19 mouse cellular contexts compared by ENCODE assay signal in the genomic region with DNA sequence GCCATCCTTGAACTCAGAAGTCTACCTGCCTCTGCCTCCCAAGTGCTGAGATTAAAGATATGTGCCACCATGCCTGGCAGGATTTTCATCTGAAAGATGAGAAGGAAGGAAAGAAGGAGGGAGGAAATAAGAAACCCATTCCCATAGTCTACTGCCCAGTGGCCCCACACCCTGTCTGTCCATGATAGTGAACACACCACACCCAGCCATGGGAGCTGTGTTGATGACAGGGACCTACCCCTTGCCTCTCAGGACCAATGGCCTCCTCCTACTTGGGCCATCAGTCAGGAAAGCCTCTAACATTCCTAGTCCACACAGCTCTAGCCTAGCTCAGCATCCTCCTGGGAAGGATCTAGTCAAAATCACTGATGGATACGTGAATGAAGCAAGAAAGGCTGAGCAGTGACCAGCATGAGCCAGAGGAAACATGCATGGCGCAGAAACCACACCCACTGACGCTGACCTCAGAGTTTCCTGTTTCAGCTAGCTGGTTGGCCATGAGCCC.
A peak's percentile ranks its signal among the peaks of the same experiment; 100 is the strongest.
DNase-seq lines count a peak whose midpoint lies in the region; ATAC-seq and TF ChIP-seq lines count a peak whose summit lies in the region.
"Had no signal": no experiment of that assay in that cellular context is flagged by ENCODE, and none has a peak within 500 bp of the region (broad histone marks: within the 10 kb centered on the region; RNA-seq: fewer than 3 reads in every experiment).

No protein-coding gene starts in this region.

- no peak overlapping the region for H3K4me3 ChIP-seq in heart, embryonic 11.5 days (ENCODE audit: low read depth, low read length)
- peak overlapping the region; percentile 48 for H3K4me3 ChIP-seq in E14TG2a.4 (replicated peaks; ENCODE audit: low read length)
- H3K4me3 ChIP-seq in embryonic facial prominence, embryonic 11.5 days (ENCODE audit: low read depth, low read length): no peak overlapping the region
- H3K4me3 ChIP-seq in midbrain, embryonic 11.5 days (ENCODE audit: low read depth, low read length): no peak overlapping the region
- H3K4me3 ChIP-seq: lung, embryonic 15.5 days; neural tube, embryonic 12.5 days had no signal

- H3K27me3 ChIP-seq in heart, embryonic 11.5 days (ENCODE audit: control insufficient read depth, insufficient read depth, low read length): no peaks in the 10 kb centered on the region
- no peaks in the 10 kb centered on the region for H3K27me3 ChIP-seq in E14TG2a.4 (ENCODE audit: insufficient read depth, low read length)
- H3K27me3 ChIP-seq in embryonic facial prominence, embryonic 11.5 days (ENCODE audit: control insufficient read depth, insufficient read depth, low read length): no peaks in the 10 kb centered on the region
- no peaks in the 10 kb centered on the region for H3K27me3 ChIP-seq in midbrain, embryonic 11.5 days (ENCODE audit: control insufficient read depth, insufficient read depth, low read length)
- H3K27me3 ChIP-seq: lung, embryonic 15.5 days; neural tube, embryonic 12.5 days had no signal

- peaks cover 10% of the 10 kb centered on the region; the same call in 1 of the 2 replicates for H3K4me1 ChIP-seq in heart, embryonic 11.5 days (ENCODE audit: control insufficient read depth, insufficient read depth, low read length)
- H3K4me1 ChIP-seq in E14TG2a.4 (replicated peaks; ENCODE audit: low read depth, low read length): peaks cover 84% of the 10 kb centered on the region
- no peaks in the 10 kb centered on the region; the same call in 1 of the 2 replicates for H3K4me1 ChIP-seq in embryonic facial prominence, embryonic 11.5 days (ENCODE audit: control insufficient read depth, insufficient read depth, low read length)
- peaks cover 8% of the 10 kb centered on the region for H3K4me1 ChIP-seq in midbrain, embryonic 11.5 days (ENCODE audit: control insufficient read depth, insufficient read depth, low read length)
- H3K4me1 ChIP-seq: lung, embryonic 15.5 days had no signal

- TF ChIP-seq CTCF in E14TG2a.4 (conservative IDR thresholded peaks at IDR 0.05; ENCODE audit: low read length): no peak

- intact Hi-C loops in heart, postnatal 25 days (cut with DNase I): no loop called here
- intact Hi-C loops in heart, postnatal 10 days (cut with DNase I): no loop called here

- no peaks in the 10 kb centered on the region for H3K9me3 ChIP-seq in heart, embryonic 11.5 days (replicated peaks; ENCODE audit: control insufficient read depth, low read length)
- H3K9me3 ChIP-seq in E14TG2a.4 (ENCODE audit: low read length): peaks cover 15% of the 10 kb centered on the region
- H3K9me3 ChIP-seq in embryonic facial prominence, embryonic 11.5 days (replicated peaks; ENCODE audit: control insufficient read depth, low read length): no peaks in the 10 kb centered on the region
- H3K9me3 ChIP-seq in midbrain, embryonic 11.5 days (ENCODE audit: control insufficient read depth, low read length): no peaks in the 10 kb centered on the region
- H3K9me3 ChIP-seq: lung, embryonic 15.5 days; neural tube, embryonic 12.5 days had no signal

- peaks cover 33% of the 10 kb centered on the region for H3K36me3 ChIP-seq in heart, embryonic 11.5 days (ENCODE audit: control insufficient read depth, insufficient read depth, low read length)
- peaks cover 53% of the 10 kb centered on the region for H3K36me3 ChIP-seq in E14TG2a.4 (ENCODE audit: insufficient read depth, low read length)
- peaks cover 6% of the 10 kb centered on the region; the same call in 1 of the 2 replicates for H3K36me3 ChIP-seq in embryonic facial prominence, embryonic 11.5 days (replicated peaks; ENCODE audit: control insufficient read depth, insufficient read depth, low read depth, low read length)
- peaks cover 6% of the 10 kb centered on the region; the same call in 1 of the 2 replicates for H3K36me3 ChIP-seq in midbrain, embryonic 11.5 days (ENCODE audit: control insufficient read depth, insufficient read depth, low read length)

- ATAC-seq in heart, embryonic 11.5 days (replicated peaks; ENCODE audit: insufficient number of reproducible peaks, low FRiP score, low TSS enrichment): peak; percentile 83
- ATAC-seq in embryonic facial prominence, embryonic 11.5 days (replicated peaks; ENCODE audit: insufficient number of reproducible peaks, low FRiP score, low TSS enrichment, low read depth): no peak
- no peak for ATAC-seq in midbrain, embryonic 11.5 days (ENCODE audit: low FRiP score)
- ATAC-seq: forebrain, embryonic 16.5 days; intestine, postnatal 0 days had no signal

- peak overlapping the region; percentile 70 for H3K27ac ChIP-seq in heart, embryonic 11.5 days (ENCODE audit: low read depth, low read length)
- H3K27ac ChIP-seq in embryonic facial prominence, embryonic 11.5 days (replicated peaks; ENCODE audit: low read depth, low read length): no peak overlapping the region
- H3K27ac ChIP-seq in midbrain, embryonic 11.5 days (ENCODE audit: low read depth, low read length): no peak overlapping the region
- H3K27ac ChIP-seq: hindbrain, embryonic 14.5 days; lung, embryonic 15.5 days; neural tube, embryonic 12.5 days had no signal

- no peak overlapping the region for H3K9ac ChIP-seq in heart, embryonic 11.5 days (ENCODE audit: low read depth, low read length)
- no peak overlapping the region for H3K9ac ChIP-seq in embryonic facial prominence, embryonic 11.5 days (replicated peaks; ENCODE audit: low read length)
- no peak overlapping the region for H3K9ac ChIP-seq in midbrain, embryonic 11.5 days (ENCODE audit: low read length)
- H3K9ac ChIP-seq: hindbrain, embryonic 14.5 days; lung, embryonic 15.5 days; neural tube, embryonic 12.5 days had no signal

- WGBS in heart, embryonic 11.5 days (ENCODE audit: insufficient replicate concordance): 64% methylated on average over 3 of the region's 3 CpGs
- 84% methylated on average over 3 of the region's 3 CpGs for WGBS in embryonic facial prominence, embryonic 11.5 days
- 90% methylated on average over 3 of the region's 3 CpGs for WGBS in midbrain, embryonic 11.5 days

- no peak overlapping the region for H3K4me2 ChIP-seq in heart, embryonic 11.5 days
- no peak overlapping the region for H3K4me2 ChIP-seq in embryonic facial prominence, embryonic 11.5 days (ENCODE audit: low read depth, low read length)
- no peak overlapping the region for H3K4me2 ChIP-seq in midbrain, embryonic 11.5 days
- H3K4me2 ChIP-seq: hindbrain, embryonic 14.5 days; lung, embryonic 15.5 days; neural tube, embryonic 12.5 days had no signal

- no peak for DNase-seq in heart, postnatal 25 days (ENCODE audit: low spot score)
- peak; percentile 18 for DNase-seq in embryonic facial prominence, embryonic 11.5 days (ENCODE audit: low spot score)
- DNase-seq in heart, postnatal 10 days: peak; percentile 17 to 21
- no peak for DNase-seq in midbrain, embryonic 11.5 days (ENCODE audit: low spot score, missing footprints)
- DNase-seq in B cell, adult 2 months: no peak
- no peak for DNase-seq in cerebellum, postnatal 36 days
- DNase-seq: adrenal gland, adult 8-10 months; cerebellum, adult 9-11 months; kidney, postnatal 14 days; left cerebral cortex, postnatal 4 days; right cerebral cortex, postnatal 25 days; thymus, adult 2 months had no signal

Comparison
In these comparisons a context has a peak if more than half of its experiments do, and no peak if none do; other contexts are left out.
1. DNase-seq: peak in embryonic facial prominence, embryonic 11.5 days (single experiment) and heart, postnatal 10 days (2 of 2); none in heart, postnatal 25 days (single experiment), midbrain, embryonic 11.5 days (single experiment), B cell, adult 2 months (0 of 2) and cerebellum, postnatal 36 days (0 of 2).